Mouse (Mus musculus): ENCODE measurements at regions not wholly inside any gene's neighbourhood (a gene's known extent, or its start where the extent isn't known, plus 50 kb on each side); places are given as distances from the start of the nearest gene placed in this dataset.

DNA sequence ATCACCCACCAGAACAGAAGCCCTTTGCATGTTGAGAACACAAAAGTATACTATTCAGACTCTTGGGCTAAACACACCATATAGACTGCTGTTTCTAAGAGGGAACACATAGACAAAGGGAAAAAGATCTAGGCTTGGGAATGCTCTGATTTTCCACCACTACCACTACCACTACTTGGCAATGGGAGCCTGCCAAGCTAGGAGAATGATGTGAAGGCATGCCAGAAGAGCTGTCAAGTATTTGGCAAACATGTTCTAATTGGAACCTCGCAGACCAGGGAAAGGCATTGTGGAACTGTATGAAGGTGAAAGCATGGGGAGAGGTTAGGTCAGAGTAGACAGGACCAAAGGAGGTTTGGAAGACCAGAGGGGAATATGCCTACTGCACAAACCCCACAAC, 701.2 kb downstream of the Nedd1 start:
- no peak for TF ChIP-seq CTCF (IDR thresholded peaks at IDR 0.05; ENCODE audit: extremely low read depth, insufficient read length, insufficient replicate concordance, low read depth, low read length)
- no peak for TF ChIP-seq POLR2A (IDR thresholded peaks at IDR 0.05; ENCODE audit: low read depth, low read length)
